Mouse (Mus musculus): ENCODE results near the gene Gbx1.

Gene Gbx1

DNA sequence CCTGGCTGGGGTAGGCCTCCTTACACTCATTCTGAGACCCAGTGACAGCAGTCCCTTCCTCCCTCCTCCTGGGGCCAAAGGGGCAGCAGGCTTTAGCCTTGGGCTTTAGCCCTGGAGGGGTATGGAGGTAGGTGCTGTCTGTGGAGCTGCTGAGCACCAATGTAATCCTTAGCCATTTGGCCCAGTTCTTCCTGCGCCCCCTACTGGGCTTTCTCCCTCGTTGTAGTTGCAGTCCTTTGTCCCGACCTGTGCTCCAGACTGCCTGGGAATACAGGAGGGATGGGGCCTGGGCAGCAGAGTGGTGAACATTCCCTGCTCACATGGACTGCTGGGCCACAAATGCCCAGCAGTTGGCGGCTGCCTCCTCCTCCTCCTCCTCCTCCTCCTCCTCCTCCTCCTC is 45.4 kb downstream of the Gbx1 start:
- no peak for DNase-seq (ENCODE audit: low read depth in 1 of 2, low spot score in 2 of 2)

DNA sequence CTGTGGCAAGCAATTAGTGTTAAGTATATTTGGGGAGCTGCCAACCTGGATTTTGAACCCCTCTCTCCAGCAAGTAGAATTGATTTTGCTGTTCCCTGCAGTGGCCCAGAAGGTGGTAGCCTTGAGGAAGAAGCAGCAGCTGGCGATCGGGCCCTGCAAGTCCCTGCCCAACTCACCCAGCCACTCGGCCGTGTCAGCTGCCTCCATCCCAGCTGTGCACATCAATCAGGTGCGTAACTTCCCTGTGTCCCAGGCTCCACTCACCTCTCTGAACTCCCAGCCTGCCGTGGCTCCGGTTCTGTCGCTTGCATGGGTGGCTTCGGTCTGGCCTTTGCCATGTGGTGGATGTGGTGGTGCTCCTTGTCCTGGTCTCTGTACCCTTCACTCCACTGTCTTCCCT is 49.1 kb downstream of the Gbx1 start:
- DNase-seq (ENCODE audit: low read depth in 1 of 2, low spot score in 2 of 2): no peak

- DNase-seq (ENCODE audit: low read depth in 1 of 2, low spot score in 2 of 2): no peak
Measured at GRCm38 (mm10) chr5:24475476-24476241, 51.3 kb downstream of the Gbx1 start.

GRCm38 (mm10) chr5:24474723-24475261 is 52.2 kb downstream of the Gbx1 start:
- no peak for DNase-seq (ENCODE audit: low read depth in 1 of 2, low spot score in 2 of 2)

DNA sequence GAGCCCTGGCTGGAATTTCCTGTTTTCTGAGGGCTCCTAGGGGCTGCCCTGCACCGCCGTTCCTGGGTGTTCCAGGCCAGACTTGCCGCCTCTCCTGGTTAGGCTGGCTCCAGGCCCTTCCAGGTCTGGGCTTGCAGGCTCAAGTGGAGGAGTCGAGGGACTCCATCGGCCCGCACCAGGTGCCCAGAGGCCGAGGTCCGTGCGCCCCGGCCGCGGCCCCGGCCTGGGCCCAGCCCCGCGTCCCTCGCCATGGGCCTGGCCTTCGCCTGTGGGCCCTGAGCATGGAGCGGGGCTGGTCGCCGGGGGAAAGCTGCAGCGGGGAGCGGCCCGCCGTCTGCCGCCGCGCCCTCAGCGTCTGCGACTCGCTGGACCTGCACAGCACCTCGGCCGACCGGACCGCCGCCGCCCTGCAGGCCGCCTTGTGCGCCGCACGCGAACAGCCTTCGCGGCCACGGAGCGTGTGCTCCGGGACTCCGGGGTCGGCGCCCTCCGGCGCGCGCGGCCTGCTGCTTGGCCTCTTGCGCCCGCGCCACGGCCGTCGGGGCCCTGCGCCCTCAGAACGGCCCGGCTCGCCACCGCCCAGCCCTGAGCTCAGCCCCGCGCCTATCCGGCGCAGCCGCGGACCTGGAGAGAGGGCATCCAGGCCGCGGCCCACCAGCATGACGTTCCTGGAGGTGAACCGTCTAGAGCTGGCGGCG is 52.8 kb downstream of the Gbx1 start:
- no peak for DNase-seq (ENCODE audit: low read depth in 1 of 2, low spot score in 2 of 2)

DNA sequence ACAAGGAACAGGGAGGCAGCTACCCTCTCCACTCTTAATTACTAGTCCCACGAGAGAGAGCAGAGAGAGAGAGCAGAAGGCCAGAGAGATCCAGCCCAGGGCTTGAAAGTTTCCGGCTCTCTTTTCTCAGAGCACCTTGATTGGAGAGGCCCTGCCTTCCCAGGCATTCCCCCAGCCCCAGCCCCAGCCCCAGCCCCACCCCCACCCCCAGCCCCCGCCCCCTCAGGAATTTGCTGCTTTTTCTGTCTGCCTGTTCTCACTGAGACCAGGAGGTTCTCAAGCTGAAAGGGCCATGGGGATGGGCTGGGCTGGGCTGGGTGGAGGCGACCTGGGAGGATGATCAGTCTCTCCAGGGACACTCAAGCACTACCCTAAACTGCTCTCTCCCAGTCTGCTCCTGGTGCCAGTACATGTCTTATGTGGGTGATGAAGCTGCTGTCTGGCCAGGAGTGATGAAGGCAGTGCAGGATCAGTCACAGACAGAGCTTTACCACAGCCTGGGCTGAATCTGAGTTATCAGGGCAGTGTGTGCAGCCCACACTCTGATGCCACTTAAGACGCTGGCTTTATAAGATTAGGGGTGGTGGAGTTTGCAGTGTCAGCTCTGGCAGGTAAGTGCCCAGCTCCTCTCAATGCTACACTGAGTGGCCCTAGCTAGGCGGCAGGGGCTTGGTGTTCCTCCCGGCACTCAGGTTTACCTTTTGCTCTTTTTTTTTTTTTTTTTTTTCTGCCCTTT is 54.0 kb downstream of the Gbx1 start:
- DNase-seq (ENCODE audit: low read depth in 1 of 2, low spot score in 2 of 2): no peak

- DNase-seq (ENCODE audit: low read depth in 1 of 2, low spot score in 2 of 2): peak; percentile 21 to 32
Measured at GRCm38 (mm10) chr5:24470600-24470999, 56.4 kb downstream of the Gbx1 start.

GRCm38 (mm10) chr5:24466762-24467161 is 60.2 kb downstream of the Gbx1 start:
- no peak for DNase-seq (ENCODE audit: low read depth in 1 of 2, low spot score in 2 of 2)

DNA sequence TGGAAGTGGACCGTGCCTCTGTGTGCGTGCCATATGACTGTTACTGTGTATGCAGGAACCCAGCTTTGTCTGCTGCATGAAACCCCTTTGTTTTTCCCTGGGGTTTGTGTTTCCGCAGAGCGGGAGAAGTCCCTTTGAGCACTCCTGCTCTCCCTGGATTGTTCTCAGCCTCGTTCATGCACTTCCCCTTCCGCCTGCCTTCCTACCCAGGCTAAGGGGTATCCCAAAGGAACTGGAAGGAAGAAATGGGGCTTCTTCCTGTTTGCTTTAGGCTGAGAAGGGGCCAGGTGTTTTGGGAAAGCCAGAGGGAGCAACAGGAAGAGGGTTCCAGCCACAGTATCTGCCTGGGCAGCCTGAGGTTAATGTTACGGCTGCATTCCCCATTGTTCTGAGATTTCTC is 71.4 kb downstream of the Gbx1 start:
- no peak for DNase-seq (ENCODE audit: low read depth in 1 of 2, low spot score in 2 of 2)

GRCm38 (mm10) chr5:24455076-24455475 is 71.9 kb downstream of the Gbx1 start:
- DNase-seq (ENCODE audit: low read depth in 1 of 2, low spot score in 2 of 2): no peak

DNA sequence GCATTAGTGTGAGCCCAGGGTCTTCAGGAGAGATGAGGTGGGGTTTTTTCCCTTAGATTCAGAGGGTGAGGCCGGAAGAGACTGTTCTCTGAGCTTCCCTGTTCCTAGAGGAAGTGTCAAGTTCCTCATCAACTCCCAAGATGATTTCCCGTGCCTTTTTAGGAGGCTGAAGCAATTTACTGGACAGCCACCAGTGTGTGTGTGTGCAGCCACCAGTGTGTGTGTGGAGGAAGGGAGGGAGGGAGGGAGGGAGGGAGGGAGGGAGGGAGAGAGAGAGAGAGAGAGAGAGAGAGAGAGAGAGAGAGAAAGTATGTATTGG is 73.1 kb downstream of the Gbx1 start:
- no peak for DNase-seq (ENCODE audit: low read depth in 1 of 2, low spot score in 2 of 2)

DNA sequence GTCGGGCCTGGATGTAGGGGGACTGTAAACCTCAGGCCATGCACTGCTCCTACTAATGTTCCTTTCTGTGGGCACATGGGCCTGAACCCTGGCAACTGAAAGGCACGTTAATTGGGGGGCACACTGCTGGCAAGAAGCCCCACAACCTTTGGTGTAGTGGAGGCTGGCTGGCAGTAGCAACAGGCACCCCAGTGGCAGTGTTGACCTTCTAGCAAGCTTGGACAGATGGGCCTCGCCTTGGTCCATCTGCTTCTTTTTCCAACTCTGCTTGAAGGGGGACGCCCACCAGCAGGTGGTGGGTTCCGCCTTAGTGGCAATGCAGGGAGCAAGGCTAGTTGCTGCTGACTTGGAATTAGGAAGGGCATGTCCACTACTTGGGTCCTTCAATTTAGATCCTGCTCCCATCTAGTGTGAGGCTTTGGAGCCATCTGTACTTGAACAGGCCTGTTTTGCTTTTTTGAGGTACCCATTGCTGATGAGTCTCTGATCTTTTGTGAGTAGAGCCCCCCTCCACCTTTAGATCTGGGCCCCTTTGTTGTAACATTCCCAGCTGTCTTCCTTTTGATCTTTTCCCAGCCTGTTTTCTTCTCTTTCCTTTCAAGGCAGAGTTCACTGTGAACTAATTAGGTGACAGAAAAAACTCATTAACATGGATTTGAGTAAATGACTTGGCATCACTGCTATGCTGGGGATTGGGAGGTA is 73.6 kb downstream of the Gbx1 start:
- no peak for DNase-seq (ENCODE audit: low read depth in 1 of 2, low spot score in 2 of 2)
